Comparison of ENCODE assay signal across 8 mouse cellular contexts in the genomic region with DNA sequence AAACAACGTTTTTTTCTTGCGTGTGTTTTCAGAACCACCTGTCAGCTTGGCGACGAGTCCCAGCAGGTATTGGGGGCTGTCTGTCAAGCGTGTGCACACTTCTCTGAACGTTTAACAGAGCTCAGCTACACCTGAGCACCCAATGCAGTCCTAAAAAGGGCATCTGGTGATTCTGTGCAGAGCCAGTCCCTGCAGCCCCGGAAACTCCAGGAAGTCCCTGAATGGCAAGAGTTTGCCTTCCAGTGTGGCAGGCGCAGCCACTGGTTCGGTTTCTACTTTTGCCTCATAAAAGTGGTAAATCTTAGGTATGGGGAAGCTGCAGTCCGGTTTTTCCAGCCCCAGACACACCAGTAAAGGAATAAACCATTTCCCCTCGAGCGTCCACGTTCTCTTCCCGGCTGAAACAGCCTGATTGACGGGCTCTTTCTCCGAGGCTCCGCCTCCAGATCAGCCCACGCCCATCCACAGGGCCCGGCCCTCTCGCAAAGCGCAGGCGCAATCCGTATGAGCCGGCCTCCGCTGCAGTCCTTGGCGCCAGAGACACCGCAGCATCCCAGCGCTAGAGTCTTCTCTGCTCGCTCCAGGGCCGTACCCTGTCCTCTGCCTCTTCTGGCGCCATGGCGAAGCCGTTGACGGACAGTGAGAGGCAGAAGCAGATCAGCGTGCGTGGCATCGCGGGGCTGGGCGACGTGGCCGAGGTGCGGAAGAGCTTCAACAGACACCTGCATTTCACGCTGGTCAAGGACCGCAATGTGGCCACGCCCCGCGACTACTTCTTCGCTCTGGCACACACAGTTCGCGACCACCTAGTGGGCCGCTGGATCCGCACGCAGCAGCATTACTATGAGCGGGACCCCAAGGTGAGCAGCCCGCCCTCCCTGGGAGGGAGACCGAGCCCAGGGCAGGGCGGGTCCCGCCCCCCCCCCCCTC. TPM values are rescaled to one million over a fixed set of nuclear protein-coding genes. Genes with fewer than 3 reads are reported as not detected.
DNase-seq lines count a peak whose midpoint lies in the region; ATAC-seq and TF ChIP-seq lines count a peak whose summit lies in the region.

TSS of gene Pygb (plus strand) at position 485 of the 930 bp plus-strand sequence.

- peak within 1 kb of the TSS; percentile 67 for H3K9ac ChIP-seq in hindbrain, embryonic 12.5 days

- H3K27ac ChIP-seq in hindbrain, embryonic 12.5 days, result no peak within 1 kb of the TSS; the same call in none of the 2 replicates

- CTCF ChIA-PET in Patski (lab: Charles Lee), result no interaction called here

- H3K9me3 ChIP-seq in hindbrain, embryonic 12.5 days (replicated peaks), result no peaks in the 10 kb centered on the region

- peaks cover 22% of the 10 kb centered on the region for H3K4me1 ChIP-seq in hindbrain, embryonic 12.5 days

- TF ChIP-seq CTCF in Patski (IDR thresholded peaks at IDR 0.05), result no peak

- ATAC-seq in Patski, result peak; percentile 91
- peak; percentile 98 for ATAC-seq in hindbrain, embryonic 12.5 days (ENCODE audit: low FRiP score)

- peak within 1 kb of the TSS; percentile 66 for H3K4me3 ChIP-seq in hindbrain, embryonic 12.5 days

- H3K36me3 ChIP-seq in hindbrain, embryonic 12.5 days, result no peaks in the 10 kb centered on the region

- POLR2A ChIA-PET in Patski (lab: Charles Lee), result no interaction called here

- WGBS in hindbrain, embryonic 12.5 days, result 2% methylated on average over 55 of the region's 58 CpGs

- no peaks in the 10 kb centered on the region for H3K27me3 ChIP-seq in Patski
- peaks cover 3% of the 10 kb centered on the region; the same call in 1 of the 2 replicates for H3K27me3 ChIP-seq in hindbrain, embryonic 12.5 days

- peak within 1 kb of the TSS; percentile 96 for H3K4me2 ChIP-seq in hindbrain, embryonic 12.5 days (replicated peaks)

- peak; percentile 31 for DNase-seq in Patski (ENCODE audit: low read depth, low spot score)
- peak; percentile 87 to 93 for DNase-seq in cerebellum, postnatal 10 days
- peak; percentile 68 to 81 for DNase-seq in frontal cortex, postnatal 10 days (ENCODE audit: low spot score in 2 of 2)
- peak; percentile 81 to 88 for DNase-seq in layer of hippocampus, postnatal 14 days (ENCODE audit: low spot score in 2 of 2)
- peak; percentile 85 for DNase-seq in lung, postnatal 25 days (ENCODE audit: low spot score)
- DNase-seq in retina, postnatal 7 days (ENCODE audit: low read depth, low spot score), result peak; percentile 84
- peak; percentile 84 for DNase-seq in urinary bladder, adult 2 months (ENCODE audit: low spot score)

- in situ Hi-C loops in Patski (cut with MboI; ENCODE audit: low pct_unique_long_range_greater_than_20kb), result loop anchor here (25.0 kb wide), 1 partner anchor 726 kb away; no protein-coding TSS in a partner anchor

RNA-seq across cellular contexts. Expression of gene Pygb, which starts in this region (rescaled TPM):
- polyA plus RNA-seq in Patski (2021), result 66.6 TPM
- 92.5 and 95.3 TPM in 2 replicates for polyA plus RNA-seq in hindbrain, embryonic 12.5 days (2016; fragmentation: Nextera tagmentation; extraction: Ambion mirVana)
- 100 to 1,000 TPM; 183 to 184 TPM for total RNA-seq in layer of hippocampus, postnatal 14 days (2021)
- 290 and 354 TPM in 2 replicates for polyA plus RNA-seq in urinary bladder, adult 2 months (2012; rRNA removed)

Comparison
In these comparisons a context has a peak if more than half of its experiments do, and no peak if none do; other contexts are left out.
1. DNase-seq: peak in every context shown above with its lines; median percentile 90 in cerebellum, postnatal 10 days; 85 in lung, postnatal 25 days; 84 in layer of hippocampus, postnatal 14 days; 84 in retina, postnatal 7 days; 84 in urinary bladder, adult 2 months; 74 in frontal cortex, postnatal 10 days; 31 in Patski.